Mouse (Mus musculus): ENCODE data around the gene Caskin1. TPM values are rescaled to one million over a fixed set of nuclear protein-coding genes. Genes with fewer than 3 reads are reported as not detected.
A peak's percentile ranks its signal among the peaks of the same experiment; 100 is the strongest.

Gene Caskin1
- polyA plus RNA-seq, 1 experiment, result 0.47 TPM

DNA sequence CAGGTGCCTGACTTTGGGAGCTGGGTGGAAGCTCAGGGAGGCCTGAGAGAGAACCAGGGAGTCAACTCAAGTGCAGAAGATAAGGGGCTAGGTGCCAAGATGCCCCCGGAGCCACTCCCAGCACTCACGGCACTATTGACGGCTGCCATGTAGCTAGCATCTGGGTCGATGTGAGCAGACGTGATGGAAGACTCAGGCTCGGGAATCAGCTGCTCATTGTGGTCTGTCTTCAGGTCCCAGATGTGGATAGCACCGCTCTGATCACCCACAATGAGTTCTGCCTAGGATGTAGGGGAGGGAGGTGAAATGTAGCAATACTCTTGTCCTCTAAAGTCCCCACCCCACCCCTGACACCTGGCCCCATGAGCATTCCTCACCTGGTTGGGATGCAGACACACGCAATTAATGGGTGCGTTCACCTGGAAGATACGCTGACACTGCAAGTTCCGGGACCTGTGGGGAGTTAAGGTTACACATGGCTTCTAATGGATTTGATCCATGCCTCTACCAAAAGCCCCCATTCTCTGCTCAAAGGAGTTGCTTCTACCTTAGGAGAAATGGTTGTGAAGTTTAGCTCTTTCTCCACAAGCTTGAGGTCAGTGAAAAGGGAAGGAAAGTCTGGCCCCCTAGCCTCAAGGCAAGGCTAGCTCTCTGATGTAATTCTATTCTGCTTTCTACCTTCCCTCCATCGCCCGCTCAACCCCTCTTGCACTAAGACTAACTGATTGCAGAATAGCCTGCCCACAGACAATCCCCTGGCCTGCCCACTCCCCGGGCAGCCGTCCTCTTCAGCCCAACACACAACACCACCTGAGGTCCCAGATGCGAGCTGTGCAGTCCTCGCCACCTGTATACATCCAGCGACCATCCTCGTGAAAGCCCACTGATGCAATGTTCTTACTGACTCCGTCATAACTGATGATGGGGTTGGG, 11.1 kb upstream of the Caskin1 start:
- H3K36me3 ChIP-seq (ENCODE audit: control insufficient read depth, insufficient read depth, low read length), result peaks cover 14% of the 10 kb centered on the region
- H3K4me1 ChIP-seq (ENCODE audit: control insufficient read depth, insufficient read depth, insufficient read length), result peaks cover 3% of the 10 kb centered on the region; the same call in 1 of the 2 replicates
- no peak overlapping the region for H3K4me3 ChIP-seq (ENCODE audit: extremely low read depth, insufficient read depth, insufficient read length)
- 91% methylated on average over 20 of the region's 20 CpGs for WGBS
- H3K27me3 ChIP-seq (ENCODE audit: control insufficient read depth, insufficient read depth, low read length), result no peaks in the 10 kb centered on the region
- no peak overlapping the region for H3K27ac ChIP-seq (ENCODE audit: insufficient read depth, low read length)
- no peak for DNase-seq (ENCODE audit: low read depth in 1 of 2, low spot score in 2 of 2)
- no peak for TF ChIP-seq POLR2A (IDR thresholded peaks at IDR 0.05; ENCODE audit: low read depth, low read length)
- TF ChIP-seq CTCF (IDR thresholded peaks at IDR 0.05; ENCODE audit: extremely low read depth, insufficient read depth, insufficient read length, insufficient replicate concordance), result no peak

DNA sequence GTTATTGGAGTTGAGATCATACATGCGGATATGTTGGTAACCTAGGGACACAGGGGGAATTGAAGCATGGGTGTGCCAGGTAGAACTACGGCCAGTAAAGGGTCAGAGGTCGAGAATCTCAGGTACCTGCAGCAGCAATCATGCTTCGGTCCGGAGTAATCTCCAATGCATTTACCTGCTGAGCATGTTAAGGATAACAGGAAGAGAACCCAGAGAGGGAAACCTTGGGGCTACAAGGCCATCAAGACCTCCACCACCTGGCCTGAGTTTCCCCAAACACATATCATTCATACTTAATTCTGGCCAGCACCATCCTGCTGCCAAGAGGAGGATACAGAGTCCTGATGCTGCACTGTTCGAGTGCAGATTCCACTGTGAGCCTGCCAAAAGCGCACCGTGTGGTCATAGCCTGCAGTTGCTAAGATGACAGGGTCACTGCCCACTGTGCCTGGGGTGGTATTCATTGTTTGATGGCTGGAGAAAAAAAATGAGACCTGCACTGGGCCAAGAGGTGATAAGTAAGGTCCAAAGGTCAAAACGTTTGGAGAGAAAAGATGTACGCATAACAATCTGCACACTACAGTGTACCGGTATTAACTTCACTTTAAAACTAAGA, 10.3 kb upstream of the Caskin1 start:
- no peak for DNase-seq (ENCODE audit: low read depth in 1 of 2, low spot score in 2 of 2)
- H3K4me1 ChIP-seq (ENCODE audit: control insufficient read depth, insufficient read depth, insufficient read length), result peaks cover 3% of the 10 kb centered on the region; the same call in 1 of the 2 replicates
- H3K27ac ChIP-seq (ENCODE audit: insufficient read depth, low read length), result no peak overlapping the region
- peak overlapping the region; percentile 98; the same call in 1 of the 2 replicates for H3K4me3 ChIP-seq (ENCODE audit: extremely low read depth, insufficient read depth, insufficient read length)
- no peak for TF ChIP-seq POLR2A (IDR thresholded peaks at IDR 0.05; ENCODE audit: low read depth, low read length)
- TF ChIP-seq CTCF (IDR thresholded peaks at IDR 0.05; ENCODE audit: extremely low read depth, insufficient read depth, insufficient read length, insufficient replicate concordance), result peak; percentile 10; the same call in 1 of the 2 replicates
- H3K36me3 ChIP-seq (ENCODE audit: control insufficient read depth, insufficient read depth, low read length), result peaks cover 14% of the 10 kb centered on the region
- WGBS, result 62% methylated on average over 11 of the region's 11 CpGs
- no peaks in the 10 kb centered on the region for H3K27me3 ChIP-seq (ENCODE audit: control insufficient read depth, insufficient read depth, low read length)

DNA sequence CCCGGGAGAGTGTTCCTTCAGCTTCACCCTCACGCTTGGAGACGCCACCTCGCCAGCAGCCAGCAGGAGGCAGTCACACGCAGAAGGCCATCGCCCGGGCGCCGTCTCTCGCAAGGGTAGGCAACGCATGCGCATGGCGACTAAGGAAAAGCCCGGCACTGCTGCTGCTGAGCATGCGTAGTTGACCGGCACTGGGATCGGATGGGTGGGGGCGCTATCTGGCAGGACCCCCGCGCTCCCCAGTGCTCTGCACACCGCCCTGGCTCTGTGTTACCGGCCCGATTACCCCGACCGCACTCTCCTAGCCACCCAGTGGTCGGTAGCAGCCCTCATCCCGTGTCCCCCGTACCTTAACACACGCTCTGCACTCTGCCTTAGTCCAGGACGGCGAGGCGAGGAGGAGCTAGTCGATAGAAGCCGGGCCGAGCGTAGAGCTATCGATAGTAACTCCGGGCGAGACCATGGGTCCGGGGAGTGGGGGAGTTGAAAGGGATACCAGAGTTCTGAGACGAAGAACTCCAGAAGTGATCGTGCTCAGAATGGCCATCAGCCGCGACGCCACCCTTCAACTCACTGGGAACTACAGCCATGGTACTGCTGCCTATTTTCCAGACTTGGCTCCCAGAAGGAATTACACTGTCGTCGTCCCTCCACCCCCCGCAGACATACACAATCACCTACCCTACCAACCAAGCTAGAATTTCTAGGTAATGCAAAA, 9.6 kb upstream of the Caskin1 start, which contains the start of gene Mlst8:
Gene Mlst8, minus strand, starts transcription at position 416 of the 718 bp plus-strand sequence.
- DNase-seq (ENCODE audit: low read depth in 1 of 2, low spot score in 2 of 2), result peak; percentile 95 to 97

DNA sequence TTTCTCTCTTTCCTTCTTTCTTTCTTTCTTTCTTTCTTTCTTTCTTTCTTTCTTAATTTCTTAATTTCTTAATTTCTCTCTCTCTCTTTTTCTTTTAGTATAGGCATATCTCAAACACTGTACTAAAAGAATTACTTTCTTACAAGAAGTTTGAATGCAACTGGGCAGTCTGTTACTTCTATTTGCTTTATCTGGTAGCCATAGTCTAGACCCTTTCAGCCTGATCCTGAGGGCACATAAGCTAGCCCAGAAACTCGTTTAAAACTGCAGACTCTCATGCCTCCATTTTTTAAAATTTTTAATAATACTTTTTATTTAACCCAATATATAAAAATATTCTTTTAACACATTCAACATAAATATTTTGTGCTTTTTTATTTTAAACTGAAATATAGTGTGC, 9.0 kb upstream of the Caskin1 start:
- Histone ChIP-seq H3K4me1 (ENCODE audit: control insufficient read depth, insufficient read depth, insufficient read length) (peaks cover 3% of the 10 kb centered on the region; the same call in 1 of the 2 replicates), H3K27me3 (ENCODE audit: control insufficient read depth, insufficient read depth, low read length) (no peaks in the 10 kb centered on the region), H3K4me3 (ENCODE audit: extremely low read depth, insufficient read depth, insufficient read length) (no peak overlapping the region; the same call in 1 of the 2 replicates), H3K27ac (ENCODE audit: insufficient read depth, low read length) (no peak overlapping the region), H3K36me3 (ENCODE audit: control insufficient read depth, insufficient read depth, low read length) (peaks cover 14% of the 10 kb centered on the region)
- DNase-seq (ENCODE audit: low read depth in 1 of 2, low spot score in 2 of 2), result no peak
- WGBS, result 14% methylated on average over 1 of the region's 1 CpGs
- TF ChIP-seq POLR2A (IDR thresholded peaks at IDR 0.05; ENCODE audit: low read depth, low read length), result no peak
- no peak for TF ChIP-seq CTCF (IDR thresholded peaks at IDR 0.05; ENCODE audit: extremely low read depth, insufficient read depth, insufficient read length, insufficient replicate concordance)

More for the DNA sequence above, 9.6 kb upstream of the Caskin1 start, which contains the start of gene Mlst8:
- Histone ChIP-seq H3K36me3 (ENCODE audit: control insufficient read depth, insufficient read depth, low read length) (peaks cover 14% of the 10 kb centered on the region), H3K27me3 (ENCODE audit: control insufficient read depth, insufficient read depth, low read length) (no peaks in the 10 kb centered on the region), H3K27ac (ENCODE audit: insufficient read depth, low read length) (peak within 1 kb of the TSS; percentile 96), H3K4me3 (ENCODE audit: extremely low read depth, insufficient read depth, insufficient read length) (peak within 1 kb of the TSS; percentile 98), H3K4me1 (ENCODE audit: control insufficient read depth, insufficient read depth, insufficient read length) (peaks cover 3% of the 10 kb centered on the region; the same call in 1 of the 2 replicates)
- under 1% methylated on average over 48 of the region's 48 CpGs for WGBS
- peak; percentile 40; the same call in 1 of the 2 replicates for TF ChIP-seq POLR2A (IDR thresholded peaks at IDR 0.05; ENCODE audit: low read depth, low read length)
- peak; percentile 95 for TF ChIP-seq CTCF (IDR thresholded peaks at IDR 0.05; ENCODE audit: extremely low read depth, insufficient read depth, insufficient read length, insufficient replicate concordance)

DNA sequence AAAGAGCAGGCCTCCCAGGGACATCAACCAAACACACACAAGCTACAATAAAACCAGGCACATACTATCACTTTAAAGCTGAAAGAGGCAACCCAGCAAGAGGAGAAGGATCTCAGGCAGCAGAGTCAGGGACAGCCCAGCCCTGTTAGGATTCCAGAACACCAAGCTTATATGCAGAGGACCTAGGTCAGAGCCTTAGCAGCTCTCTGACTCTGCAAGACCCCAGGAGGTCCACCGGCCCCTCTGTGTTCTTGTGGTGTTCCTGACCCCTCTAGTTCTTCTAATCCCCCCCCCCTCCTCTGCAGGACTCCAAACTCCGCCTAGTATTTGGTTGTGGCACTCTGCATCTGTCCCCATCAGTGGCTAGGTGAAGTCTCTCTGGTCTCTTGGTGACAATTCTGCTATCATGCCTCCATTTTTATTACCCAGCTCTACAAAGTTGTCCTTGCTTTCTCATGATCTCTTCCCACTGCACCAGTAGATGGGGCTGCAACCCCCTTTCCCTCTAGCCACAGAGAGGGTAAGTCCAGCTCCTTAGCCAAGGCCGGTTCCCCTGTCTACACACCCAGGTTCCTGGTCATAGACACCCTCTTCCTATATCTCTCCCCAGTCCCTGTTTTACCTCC, 8.1 kb upstream of the Caskin1 start:
- no peak overlapping the region for H3K27ac ChIP-seq (ENCODE audit: insufficient read depth, low read length)
- TF ChIP-seq POLR2A (IDR thresholded peaks at IDR 0.05; ENCODE audit: low read depth, low read length), result no peak
- TF ChIP-seq CTCF (IDR thresholded peaks at IDR 0.05; ENCODE audit: extremely low read depth, insufficient read depth, insufficient read length, insufficient replicate concordance), result no peak
- no peak for DNase-seq (ENCODE audit: low read depth in 1 of 2, low spot score in 2 of 2)
- H3K4me1 ChIP-seq (ENCODE audit: control insufficient read depth, insufficient read depth, insufficient read length), result peaks cover 3% of the 10 kb centered on the region; the same call in 1 of the 2 replicates
- peaks cover 11% of the 10 kb centered on the region for H3K36me3 ChIP-seq (ENCODE audit: control insufficient read depth, insufficient read depth, low read length)
- 62% methylated on average over 3 of the region's 3 CpGs for WGBS
- no peak overlapping the region for H3K4me3 ChIP-seq (ENCODE audit: extremely low read depth, insufficient read depth, insufficient read length)
- no peaks in the 10 kb centered on the region for H3K27me3 ChIP-seq (ENCODE audit: control insufficient read depth, insufficient read depth, low read length)

Data from spleen, adult 2 months (tissue).